Mouse (Mus musculus) mouse trophoblast stem cell (cell line): ENCODE results near the gene Gm6904.
"Not testable (repeated sequence)": the region's sequence is repeated elsewhere in the genome, so short reads cannot be mapped to it uniquely, and the experiment has no call there.

ENCODE experiments used
- in situ Hi-C, 2 experiments: fragments of 300-500 bp; cut with MseI, MboI; formaldehyde crosslinking; loops; 2 replicates in 1 of 2; 3 replicates in 1 of 2; pipeline ENCODE4 v1.15.1; 2025

Gm6904 gene

GRCm38 (mm10) chr14:59260056-59260455, at the start of gene Gm6904:
Gene Gm6904 (minus strand): TSS chr14:59260216.
- in situ Hi-C loops: no loop called here

GRCm38 (mm10) chr14:59297391-59297790, 37.4 kb upstream of the Gm6904 start, which contains the start of gene Phf11a:
Gene Phf11a (minus strand): TSS chr14:59297522.
- in situ Hi-C loops: not testable (repeated sequence)

- in situ Hi-C loops: not testable (repeated sequence)
These were observed 31.8 kb upstream of the Gm6904 start for GRCm38 (mm10) chr14:59291769-59292168.

- in situ Hi-C loops: not testable (repeated sequence)
These were observed 14.9 kb upstream of the Gm6904 start for GRCm38 (mm10) chr14:59274961-59275360.

- in situ Hi-C loops: loop anchor here in 1 of 2 experiments (5.0 kb wide), 1 partner anchor 81 kb away; no protein-coding TSS in a partner anchor
These were observed 4.2 kb downstream of the Gm6904 start for GRCm38 (mm10) chr14:59255861-59256260.

- in situ Hi-C loops: not testable (repeated sequence)
These were observed 9.7 kb downstream of the Gm6904 start for GRCm38 (mm10) chr14:59250350-59250749.

GRCm38 (mm10) chr14:59233635-59234034, 26.4 kb downstream of the Gm6904 start:
- in situ Hi-C loops: no loop called here

- in situ Hi-C loops: no loop called here
These were observed 28.0 kb downstream of the Gm6904 start for GRCm38 (mm10) chr14:59232003-59232402.

- in situ Hi-C loops: no loop called here
These were observed 29.6 kb downstream of the Gm6904 start for GRCm38 (mm10) chr14:59230331-59230966.

- in situ Hi-C loops: no loop called here
These were observed 30.2 kb downstream of the Gm6904 start for GRCm38 (mm10) chr14:59229822-59230221.

- in situ Hi-C loops: no loop called here
These were observed 33.8 kb downstream of the Gm6904 start for GRCm38 (mm10) chr14:59226240-59226639.

- in situ Hi-C loops: no loop called here
These were observed 40.8 kb downstream of the Gm6904 start for GRCm38 (mm10) chr14:59219241-59219640.

GRCm38 (mm10) chr14:59209816-59210215, 50.2 kb downstream of the Gm6904 start:
- in situ Hi-C loops: no loop called here

GRCm38 (mm10) chr14:59209003-59209402, 51.0 kb downstream of the Gm6904 start:
- in situ Hi-C loops: no loop called here

GRCm38 (mm10) chr14:59205976-59206583, 53.9 kb downstream of the Gm6904 start:
- in situ Hi-C loops: no loop called here

- in situ Hi-C loops: no loop called here
These were observed 54.6 kb downstream of the Gm6904 start for GRCm38 (mm10) chr14:59205461-59205860.

- in situ Hi-C loops: no loop called here
These were observed 58.3 kb downstream of the Gm6904 start for GRCm38 (mm10) chr14:59201604-59202215.

- in situ Hi-C loops: no loop called here
These were observed 59.1 kb downstream of the Gm6904 start, which contains the start of gene Rcbtb1 for GRCm38 (mm10) chr14:59200711-59201603. Gene Rcbtb1 (plus strand): TSS chr14:59201209.
